Mouse (Mus musculus) c-Kit-positive CD71-positive TER-119-positive erythroid progenitor cells, embryonic 14.5 days (primary cell): ENCODE data around the gene Pld5.

Source experiments
- DNase-seq: peaks from one replicate; pipeline ENCODE4 v3.0.0-alpha.2; 2013; ENCODE audit warnings: low spot score

Pld5 gene

DNA sequence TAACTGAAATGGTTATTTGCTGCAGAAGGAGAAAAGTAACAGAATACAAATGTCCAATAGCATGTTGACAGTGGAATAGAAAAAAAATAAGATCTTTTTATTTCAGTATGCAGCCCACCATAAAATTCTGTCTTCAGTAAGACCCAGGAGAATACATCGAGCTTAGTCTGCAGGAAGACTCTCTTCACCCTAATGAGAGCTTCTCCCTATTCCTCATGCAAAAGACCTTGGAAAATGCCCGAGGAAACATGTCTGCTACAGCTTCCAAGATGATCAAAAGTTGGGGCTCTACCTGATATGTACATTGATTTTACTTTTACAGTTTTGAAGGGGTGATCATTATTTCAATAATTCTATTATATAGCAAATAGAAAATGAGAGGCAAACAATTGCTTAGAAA, 108.0 kb downstream of the Pld5 start:
- DNase-seq, result no peak

DNA sequence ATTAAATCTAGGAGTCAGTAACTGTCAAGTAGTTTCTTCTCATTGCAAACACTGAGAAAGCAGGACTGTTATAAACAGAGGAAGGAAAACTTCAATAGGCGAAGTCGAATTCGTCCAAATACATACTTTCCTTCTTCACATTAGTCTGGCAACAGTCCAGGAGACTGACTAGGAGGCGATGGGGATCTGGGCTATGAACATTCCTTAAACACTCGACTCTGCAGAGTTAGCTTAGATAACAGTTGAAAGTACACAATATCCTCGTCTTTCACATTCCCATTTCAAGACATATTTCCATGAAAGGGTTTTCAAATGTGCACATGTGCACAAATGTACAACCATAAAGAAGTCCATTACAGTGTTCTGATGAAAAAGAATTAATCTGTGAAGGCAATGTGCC, 129.8 kb downstream of the Pld5 start:
- no peak for DNase-seq

DNA sequence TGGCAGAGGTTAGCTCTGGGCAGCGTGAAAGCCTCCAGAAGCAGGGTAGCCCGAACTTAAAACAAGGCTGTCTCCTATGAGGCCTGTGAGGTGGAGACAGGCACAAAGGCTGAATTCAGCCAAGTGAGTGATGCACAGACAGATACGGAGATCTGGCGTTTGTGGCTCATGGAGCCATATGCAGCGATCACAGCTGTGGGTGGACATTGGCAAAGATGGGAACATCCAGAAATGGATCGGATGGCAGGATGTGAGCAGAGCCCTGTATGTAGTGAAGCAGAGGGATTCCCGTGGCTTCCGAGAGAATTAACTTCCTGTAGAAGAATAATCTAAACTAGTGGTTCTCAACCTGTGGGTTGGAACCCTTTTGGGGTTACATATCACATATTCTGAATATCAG, 140.7 kb downstream of the Pld5 start:
- no peak for DNase-seq

DNA sequence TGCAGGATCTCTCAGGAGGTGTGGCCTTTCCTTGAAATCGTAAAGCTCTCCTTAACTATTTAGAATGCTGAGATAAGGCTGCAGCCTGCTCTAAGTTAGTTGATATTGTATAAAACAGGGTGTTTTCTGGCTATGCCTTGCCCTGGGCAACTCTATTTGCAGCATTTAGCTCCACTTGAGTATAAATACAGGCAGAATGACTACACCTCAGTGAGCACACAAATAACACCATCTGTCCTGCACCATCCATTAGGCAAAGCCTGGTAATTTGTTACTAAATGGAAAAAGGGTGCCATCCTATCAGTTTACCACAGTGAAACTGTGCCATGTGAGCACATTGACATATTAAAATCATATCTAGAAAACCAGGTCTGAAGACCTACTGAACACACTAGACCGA, 149.3 kb downstream of the Pld5 start:
- DNase-seq, result no peak

DNA sequence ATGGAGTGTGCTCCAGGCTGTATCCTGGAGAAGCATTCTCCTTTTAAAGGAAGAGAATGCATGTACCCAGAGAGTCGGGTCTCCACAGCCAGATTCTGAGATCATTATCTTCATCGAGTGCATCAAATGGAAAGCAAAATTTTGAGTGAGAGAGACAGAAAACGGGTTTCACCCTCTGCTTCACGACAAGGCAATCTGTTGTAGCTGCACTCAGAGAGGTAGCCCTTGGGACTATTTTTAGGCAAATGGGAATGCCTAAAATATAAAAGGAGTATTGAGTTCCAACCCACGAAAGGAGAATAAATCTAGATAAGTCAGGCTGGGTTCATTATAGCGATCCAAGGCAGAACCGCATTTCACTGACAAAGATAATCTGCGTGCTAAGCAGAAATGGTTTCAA, 150.7 kb downstream of the Pld5 start:
- DNase-seq, result no peak

DNA sequence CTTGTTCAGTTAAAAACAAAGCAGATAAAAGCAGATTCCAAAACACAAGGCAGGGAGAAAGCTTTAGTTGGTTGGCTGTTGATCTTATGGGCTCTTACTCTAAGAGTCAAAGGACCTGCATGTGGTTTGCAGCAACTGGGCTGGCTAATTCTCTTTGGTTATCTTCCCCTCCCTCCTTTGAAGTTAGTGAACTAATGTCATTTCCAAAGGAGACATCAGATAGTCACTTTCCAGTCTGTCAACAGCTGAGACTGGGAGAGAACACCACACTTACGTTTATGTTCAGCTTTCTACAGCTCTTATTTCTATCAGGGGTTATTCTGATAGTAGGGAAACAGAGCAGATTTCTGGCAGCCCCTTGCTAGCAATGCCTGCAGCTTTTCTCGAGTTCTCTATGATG, 151.3 kb downstream of the Pld5 start:
- no peak for DNase-seq

DNA sequence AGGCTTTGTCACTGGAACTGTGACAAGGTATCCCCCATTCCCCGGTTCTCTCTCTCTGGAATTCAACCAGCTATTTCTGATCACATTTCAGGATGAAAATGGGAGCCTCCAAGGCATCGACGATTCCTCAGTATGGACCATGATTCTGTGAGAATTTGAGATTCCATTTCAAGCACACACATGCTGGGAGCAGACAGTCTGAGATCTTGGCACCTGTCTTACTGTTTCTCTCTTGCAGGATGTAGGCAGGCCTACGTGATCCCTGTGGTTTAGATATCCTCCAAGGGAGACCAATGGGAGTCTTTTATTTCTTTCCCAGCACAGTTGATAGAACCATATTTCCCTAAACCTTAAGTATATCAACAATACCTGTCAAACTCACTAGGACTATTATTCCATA, 159.5 kb downstream of the Pld5 start:
- DNase-seq, result no peak

DNA sequence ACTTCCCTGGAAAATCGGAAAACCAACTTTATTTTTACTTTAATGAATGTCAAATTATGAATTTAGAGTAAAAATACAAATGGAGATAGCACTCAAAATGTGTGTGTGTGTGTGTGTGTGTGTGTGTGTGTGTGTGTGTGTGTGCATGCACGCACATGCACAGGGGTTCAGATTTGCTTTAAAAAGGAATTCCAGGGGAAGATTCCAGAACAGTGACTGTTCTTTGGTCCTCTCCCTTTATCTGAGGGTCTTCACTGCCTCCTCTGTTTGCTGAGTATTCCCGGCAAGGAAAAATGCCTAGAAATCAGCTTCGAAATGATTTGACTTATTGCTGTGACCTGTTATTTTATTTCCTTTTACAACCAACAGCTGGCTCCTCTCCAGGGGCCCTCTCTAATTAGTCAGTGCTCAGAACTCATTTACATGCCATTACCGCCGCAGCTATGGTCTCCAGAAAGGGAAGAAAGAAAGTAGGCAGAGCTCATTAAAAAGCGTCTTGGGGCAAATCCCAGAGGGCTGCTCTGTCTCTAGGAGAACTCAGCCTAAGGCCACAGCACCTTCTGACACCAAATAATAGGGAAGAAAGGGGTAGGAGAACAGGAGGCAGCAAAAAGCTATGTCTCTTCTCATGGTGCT, 176.3 kb downstream of the Pld5 start:
- DNase-seq, result no peak

DNA sequence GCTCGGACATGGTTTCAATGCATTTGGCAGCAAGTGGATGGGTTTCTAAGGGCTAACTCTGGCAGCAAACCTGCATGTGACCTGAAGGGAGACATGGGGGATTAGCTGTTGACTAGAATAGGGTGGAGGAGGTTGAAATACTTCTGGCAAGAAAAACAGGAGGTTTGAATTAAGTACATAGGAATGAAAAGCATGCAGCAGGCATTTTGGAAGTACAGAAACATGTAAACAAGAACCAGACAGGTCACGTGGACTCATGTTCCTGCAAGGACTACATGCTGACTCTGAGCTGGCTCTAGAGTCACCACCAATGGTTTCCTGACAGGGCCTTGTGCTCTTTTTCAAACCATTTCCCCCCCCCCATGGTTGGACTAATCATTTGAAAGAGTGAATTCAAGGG, 183.0 kb downstream of the Pld5 start:
- DNase-seq, result no peak

DNA sequence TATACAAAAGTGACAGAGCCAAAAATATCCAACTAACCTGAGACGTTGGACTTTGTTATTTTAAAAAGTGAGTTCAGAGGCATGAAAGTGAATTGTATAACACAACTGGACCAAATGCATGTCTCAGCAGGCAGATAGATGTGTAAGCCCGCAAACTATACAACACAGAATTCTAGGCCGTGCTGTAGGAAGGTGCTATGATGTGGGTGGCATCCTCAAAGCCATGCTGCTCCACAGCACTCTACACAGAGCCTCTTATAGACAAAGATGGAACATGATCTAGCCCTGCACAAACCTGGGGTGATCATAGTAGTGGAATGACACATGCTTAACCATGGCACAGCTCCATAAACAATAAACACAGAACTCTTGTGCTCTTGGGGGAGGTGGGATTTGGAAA, 185.7 kb downstream of the Pld5 start:
- DNase-seq, result no peak

DNA sequence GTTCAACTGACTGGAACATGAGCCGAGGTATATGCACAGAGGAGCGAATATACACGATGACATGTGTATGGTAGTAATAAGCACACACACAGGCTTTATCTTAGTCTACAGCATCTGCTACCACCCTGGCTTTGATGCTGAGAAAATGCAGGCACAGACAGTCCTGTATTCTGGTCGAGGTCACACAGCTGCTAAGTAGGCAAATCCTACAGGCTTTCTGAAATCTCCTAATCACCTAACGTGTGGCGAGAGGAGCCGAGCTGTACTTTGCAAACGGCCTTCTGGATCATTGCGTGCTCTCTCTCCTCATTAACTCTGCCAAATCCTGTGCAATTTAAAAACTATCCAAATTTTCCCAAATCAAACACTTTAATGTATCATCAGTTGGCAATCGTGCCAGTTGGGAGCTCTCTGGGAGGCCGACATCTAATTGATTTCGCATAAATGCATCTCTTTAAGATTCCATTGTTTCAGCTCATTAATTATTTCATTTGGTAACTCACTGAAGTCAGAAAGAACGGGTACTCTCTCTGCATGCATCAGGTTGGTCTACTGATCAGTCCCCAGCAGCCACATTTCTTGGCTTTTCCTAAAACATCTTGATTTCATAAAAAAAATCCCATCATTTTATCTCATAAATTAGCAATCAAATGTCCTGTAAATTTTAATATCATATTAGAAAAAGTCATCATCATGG, 189.0 kb downstream of the Pld5 start:
- no peak for DNase-seq

DNA sequence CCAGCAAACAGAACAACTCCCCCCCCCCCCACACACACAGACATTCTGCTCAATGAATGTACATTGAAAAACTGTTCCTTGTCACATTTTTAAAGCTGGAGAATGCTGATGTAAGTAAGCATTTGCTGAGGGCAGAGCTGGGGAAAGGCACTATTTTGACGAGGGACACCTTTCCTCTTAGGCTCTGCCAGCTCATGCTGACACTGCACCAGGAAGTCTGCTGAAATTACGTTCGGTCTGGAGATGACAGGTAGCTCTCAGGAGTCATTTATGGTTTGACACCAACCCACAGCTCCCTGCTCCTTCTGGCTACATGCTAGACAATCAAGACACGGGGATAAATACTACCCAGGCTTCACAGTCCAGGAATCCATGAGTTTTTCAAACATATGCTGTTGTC, 192.8 kb downstream of the Pld5 start:
- no peak for DNase-seq

DNA sequence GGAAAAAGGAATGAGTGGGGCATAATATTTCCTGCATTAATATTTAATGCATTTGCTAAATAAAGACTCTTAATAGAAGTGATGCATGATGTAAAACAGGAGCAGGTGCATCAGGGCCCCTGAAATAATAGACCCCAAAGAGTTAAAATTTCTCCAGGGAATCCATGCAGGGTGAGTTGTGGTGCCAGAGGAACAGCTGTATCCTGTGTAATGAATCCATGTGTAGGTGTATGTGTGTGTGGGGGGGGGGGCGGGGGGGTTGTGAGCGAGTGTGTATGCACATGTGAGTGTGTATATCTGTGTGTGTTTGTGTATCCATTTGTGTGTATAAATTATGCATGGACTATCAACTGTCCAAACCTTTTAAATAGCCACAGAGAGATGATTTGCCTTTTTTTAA, 194.1 kb downstream of the Pld5 start:
- no peak for DNase-seq

DNA sequence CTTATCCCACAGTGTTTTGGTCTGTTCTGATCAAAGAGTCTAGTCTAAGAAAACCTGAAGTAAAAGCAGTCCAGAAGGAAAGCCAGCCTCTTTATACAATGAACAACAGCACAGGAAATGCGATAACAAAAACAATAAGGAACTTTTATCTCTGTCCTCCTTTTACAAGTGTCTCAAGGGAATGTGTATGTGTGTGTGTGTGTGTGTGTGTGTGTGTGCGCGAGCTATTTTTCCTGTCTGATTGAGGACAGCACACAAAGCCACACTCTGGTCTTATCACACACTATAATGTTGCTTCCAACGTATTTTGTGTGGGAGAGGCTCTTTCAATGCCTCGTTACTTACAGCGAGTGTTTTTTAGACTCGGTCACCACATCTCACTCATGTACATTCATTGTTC, 196.7 kb downstream of the Pld5 start:
- DNase-seq, result no peak

DNA sequence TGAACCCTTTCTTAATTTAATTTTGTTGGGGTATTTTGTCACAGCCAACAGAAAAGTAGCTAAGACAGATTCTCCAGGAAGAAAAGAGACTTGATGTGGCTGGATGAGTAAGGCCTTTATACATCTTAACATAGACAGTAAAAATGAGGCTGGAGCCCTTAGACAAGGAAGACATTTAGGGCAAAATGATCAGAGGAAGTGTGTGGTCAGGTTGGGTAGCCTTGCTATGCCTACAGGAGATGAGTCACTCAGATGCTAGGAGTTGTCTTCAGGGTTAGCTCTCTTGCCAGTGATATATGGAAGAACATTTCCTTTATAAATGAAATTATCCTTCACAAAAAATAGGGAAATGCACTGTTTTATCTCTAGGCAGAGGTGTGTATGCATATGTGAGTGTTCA, 198.3 kb downstream of the Pld5 start:
- no peak for DNase-seq

DNA sequence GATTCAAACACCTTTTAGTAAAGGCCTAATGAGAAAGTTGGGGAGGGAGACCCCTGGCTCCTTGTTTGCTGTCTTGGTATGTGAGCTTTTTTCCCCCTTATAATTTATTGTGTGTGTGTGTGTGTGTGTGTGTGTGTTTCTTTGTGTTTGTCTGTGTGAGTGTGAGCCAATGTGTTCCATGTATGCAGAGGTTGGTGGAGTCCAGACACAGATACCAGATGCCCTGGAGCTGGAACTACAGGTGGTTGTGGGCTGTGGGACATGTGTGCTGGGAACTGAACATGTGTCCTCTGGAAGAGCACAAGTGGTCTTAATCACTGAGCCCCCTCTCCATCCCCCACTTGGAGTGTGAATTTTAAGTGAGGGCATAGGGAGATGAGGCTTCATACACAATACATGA, 199.3 kb downstream of the Pld5 start:
- DNase-seq, result no peak

DNA sequence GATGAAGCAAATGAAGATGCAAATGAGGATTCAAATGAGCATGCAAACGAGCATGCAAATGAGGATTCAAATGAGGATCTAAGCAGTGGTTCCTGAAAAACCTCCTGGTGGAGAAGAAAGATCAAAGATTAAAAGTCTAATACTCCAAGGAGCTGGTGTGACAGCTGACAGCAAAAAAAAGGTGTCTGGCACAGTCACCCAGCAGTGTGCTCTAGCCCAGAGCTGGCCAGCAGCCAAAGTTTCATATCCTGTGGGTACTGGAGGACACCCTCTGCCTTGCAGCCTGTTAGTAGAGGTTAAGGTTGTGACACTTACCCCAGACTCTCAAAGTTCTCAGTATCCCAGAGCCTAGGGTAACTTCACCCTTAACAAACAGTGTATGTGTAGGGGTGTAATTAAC, 199.7 kb downstream of the Pld5 start:
- DNase-seq, result no peak

DNA sequence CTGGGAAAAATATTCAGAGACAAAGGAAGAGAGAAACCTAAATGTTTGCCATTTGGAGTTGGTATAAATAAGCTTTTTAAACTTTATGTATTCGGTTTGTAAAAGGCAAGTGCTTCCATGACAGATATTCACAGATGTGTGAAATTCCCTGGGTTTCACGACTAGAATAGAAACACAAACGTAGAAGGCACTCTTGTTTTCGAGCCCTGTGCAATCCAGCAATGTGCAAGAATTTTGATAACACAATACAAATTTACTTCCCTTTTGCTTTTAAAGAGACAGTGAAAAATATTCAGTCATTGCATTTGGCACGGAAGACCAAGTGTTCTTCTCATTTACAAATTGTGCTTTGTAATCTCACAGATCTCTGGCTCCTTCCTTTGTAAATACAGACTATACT, 200.6 kb downstream of the Pld5 start:
- DNase-seq, result no peak

DNA sequence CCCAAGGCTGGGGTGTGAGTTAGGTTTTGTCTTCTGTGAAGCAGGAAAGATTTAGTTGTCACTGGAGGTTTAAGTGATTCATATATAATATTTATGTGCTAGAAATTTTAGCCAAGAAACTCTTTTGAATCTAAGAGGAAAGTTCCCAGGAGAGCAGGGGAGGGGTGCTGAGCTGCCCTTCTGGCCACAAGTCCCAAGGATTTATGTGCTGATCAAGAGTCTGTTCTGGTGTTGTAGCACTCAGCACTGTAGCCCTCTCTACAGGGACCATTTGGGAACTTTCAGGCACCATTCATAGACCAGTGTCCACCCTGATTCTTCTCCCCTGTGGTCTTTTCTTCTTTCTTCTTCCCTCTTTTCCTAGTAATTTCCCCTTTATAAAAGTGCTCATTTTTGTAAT, 209.8 kb downstream of the Pld5 start:
- DNase-seq, result no peak

DNA sequence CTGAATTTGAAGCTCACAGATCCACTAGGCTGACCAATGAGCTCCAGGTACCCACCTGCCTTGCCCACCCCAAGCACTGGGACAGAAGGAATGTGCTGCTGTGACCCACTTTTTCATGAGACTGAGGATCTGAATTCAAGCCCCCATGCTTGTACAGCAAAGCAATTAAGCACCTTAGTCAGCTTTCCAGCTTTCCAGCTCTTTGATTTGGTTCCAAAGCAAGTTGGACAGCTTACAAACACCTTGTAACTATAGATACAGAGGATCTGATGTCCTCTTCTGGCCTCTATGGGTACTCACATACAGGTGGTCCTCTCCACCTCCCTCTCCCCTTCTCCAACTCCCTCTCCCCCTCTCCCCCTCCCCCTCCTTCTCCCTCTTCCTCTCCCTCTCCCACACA, 210.6 kb downstream of the Pld5 start:
- DNase-seq, result no peak

DNA sequence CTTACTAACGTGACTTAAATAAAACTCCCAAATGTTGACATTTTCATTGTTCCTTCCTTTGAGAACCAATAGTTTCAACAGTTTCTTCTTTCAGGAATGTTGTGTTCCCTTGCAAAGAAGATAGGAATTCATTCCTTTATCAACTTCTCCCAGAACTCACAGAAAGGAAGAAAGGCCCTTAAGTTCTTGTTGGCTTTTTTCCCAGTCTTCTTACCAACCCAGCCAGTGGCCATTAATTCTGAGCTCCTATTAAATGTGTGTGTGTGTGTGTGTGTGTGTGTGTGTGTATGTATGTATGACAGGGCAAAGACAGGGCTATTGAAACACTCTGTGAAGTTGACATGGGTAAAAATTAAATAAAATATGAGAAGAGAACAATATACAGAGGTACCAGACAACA, 221.5 kb downstream of the Pld5 start:
- no peak for DNase-seq

DNA sequence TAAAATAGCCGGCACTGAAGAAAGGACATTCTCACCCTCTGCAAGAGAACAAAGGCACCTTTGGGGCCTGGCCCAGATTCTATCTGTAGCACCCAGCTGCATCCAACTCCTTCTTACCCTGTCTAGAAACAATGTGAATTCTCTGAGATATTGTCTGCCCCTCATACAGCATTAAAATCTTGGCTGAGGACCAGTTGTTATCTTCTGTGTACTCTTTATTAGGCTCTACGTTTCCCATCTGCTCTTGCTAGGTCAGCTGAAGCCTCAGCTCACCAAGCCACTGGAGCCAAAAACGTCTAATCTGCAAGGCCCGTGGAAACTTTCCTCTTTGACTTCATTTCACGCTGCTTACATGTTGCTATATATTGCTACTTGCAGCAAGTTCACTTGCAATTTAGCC, 228.1 kb downstream of the Pld5 start:
- DNase-seq, result no peak

DNA sequence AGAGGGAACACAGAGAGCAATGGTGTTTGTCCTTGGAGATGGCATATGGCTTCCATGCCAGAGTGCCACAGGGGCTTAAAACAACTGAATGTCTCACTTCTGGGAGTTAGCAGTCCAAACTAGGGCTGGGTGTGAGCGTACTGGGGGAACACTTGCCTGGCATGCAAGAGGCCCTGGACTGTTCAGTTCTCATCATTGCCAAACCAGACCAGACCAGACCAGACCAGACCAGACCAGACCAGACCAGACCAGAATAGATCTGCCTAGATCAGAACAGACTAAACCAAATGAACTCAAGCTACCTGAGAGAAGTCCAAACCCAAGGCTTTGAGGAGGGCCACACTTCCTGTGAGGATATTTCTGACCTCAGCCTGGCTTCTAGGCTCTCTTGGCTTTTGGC, 228.7 kb downstream of the Pld5 start:
- DNase-seq, result no peak

DNA sequence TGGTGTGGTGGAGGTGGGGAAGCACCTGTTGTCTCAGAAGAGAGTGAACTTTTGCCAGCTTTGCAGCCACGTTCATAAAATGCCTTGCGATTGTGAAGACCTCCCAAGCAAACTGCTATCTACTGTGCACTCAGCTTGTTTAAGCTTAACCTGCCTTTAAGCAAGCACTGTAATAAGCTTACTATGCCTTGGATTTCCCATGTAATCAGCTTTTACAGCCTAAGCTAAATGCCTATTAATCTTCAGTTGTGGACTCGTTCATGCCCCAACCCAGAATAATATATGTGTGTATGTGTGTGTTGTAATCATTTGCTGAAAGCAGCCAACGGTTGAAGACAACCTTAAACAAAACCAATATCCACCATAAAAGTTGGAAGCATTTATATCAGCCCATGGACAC, 232.1 kb downstream of the Pld5 start:
- DNase-seq, result no peak
